Mouse (Mus musculus) MEL-GATA-1-ER (cell line): ENCODE measurements around the gene Nlgn1.

Experiments used
- DNase-seq: peaks from one replicate; pipeline ENCODE4 v3.0.0-alpha.2; 2012; ENCODE audit warnings: low read depth; ENCODE audit errors: extremely low read depth

Gene Nlgn1

DNA sequence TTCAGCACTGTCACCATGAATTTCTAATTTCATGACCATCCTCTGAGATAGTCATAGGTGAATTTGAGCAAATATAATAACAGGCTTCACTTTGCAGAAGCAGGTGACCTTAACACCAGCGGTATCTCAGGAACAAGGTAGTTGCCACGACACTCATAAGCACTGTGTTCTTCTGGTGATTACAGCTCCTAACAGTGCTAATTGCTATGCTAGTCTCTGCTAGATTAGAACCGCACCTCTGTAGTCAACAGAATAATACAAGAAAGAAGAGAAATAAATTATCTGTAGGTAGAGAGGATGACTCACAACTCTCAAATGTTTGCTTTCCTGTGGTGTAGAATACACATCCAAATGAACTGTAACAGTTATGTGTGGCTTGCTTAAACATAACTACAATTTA, 129.6 kb downstream of the Nlgn1 start:
- DNase-seq = no peak

DNA sequence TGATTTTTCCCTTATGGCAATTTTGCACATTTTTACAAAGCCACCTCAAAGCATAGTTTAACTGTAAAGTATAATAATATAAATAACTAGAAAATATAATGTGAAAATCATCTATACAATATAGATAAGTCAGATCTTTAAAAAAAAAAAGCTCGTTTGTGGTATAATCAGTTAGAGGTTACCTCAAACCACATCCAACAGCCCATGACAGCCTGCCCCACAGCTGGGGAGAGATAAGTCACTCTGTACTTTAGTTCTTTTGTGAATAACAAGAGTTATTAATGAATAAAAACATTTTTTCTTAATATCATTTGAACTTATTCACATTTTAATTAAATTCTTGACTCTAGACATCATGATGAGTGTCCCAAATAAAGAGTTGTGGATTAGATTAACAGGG, 130.8 kb downstream of the Nlgn1 start:
- DNase-seq = no peak

GRCm38 (mm10) chr3:26194970-26195369, 137.3 kb downstream of the Nlgn1 start:
- DNase-seq = no peak

- DNase-seq = no peak
Observed at GRCm38 (mm10) chr3:26181013-26181412, 151.2 kb downstream of the Nlgn1 start.

- no peak for DNase-seq
Observed at GRCm38 (mm10) chr3:26175371-26175770, 156.9 kb downstream of the Nlgn1 start.

GRCm38 (mm10) chr3:26174257-26174656, 158.0 kb downstream of the Nlgn1 start:
- DNase-seq = no peak

DNA sequence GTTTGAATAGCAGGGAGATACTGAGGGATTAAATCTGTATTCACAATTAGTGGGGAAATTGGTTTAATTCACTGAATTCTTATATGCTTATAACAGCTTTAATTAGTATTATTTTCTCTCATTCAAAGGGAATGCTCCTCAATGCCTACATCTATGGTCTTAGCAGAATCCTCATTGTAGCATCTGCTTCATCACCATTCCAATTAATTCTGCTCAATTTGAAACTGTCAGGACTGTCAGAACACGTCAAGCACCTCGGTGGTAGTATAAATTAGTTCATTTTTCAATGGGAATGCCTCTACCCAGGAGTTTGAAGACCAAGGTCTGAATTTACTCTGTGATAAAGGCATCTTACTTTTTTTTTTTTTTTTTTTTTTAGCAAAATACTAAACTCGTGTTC, 158.6 kb downstream of the Nlgn1 start:
- DNase-seq = no peak

- no peak for DNase-seq
Observed at GRCm38 (mm10) chr3:26166711-26167110, 165.5 kb downstream of the Nlgn1 start.

GRCm38 (mm10) chr3:26153782-26154181, 178.5 kb downstream of the Nlgn1 start:
- DNase-seq = no peak

- no peak for DNase-seq
Observed at GRCm38 (mm10) chr3:26153036-26153741, 179.1 kb downstream of the Nlgn1 start.

GRCm38 (mm10) chr3:26152510-26153035, 179.7 kb downstream of the Nlgn1 start:
- DNase-seq = no peak

DNA sequence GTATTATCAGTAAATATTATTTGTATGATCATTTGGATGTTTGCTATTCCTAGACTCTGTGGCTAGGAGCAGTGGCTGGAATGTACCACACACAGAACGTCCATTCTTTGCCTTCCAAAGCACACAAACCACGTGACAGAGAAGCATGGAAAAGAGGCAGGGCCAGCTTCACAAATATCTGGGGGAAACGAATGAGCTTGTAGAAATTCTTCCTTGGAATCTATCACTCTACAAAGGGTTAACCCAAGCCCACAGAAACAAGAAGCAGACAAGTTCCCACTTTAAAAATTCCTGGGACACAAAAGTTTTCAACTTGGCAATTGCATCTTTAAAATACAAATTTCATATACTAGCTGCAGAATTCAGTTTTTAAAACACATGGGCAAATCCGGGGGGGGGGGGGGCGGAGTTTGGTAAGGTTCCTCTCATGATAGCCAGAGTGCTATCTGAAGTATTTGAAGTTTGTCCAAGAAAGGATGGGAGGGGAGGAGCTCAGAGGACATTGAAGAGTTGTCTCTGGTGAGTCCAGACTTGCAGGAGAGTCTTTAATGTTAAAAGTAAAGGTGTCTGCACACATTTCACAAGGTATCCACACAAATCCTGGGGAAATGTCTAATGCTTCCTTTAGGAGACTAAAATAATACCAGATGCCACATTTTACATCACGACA, 180.8 kb downstream of the Nlgn1 start:
- no peak for DNase-seq

- DNase-seq = no peak
Observed at GRCm38 (mm10) chr3:26146174-26146573, 186.1 kb downstream of the Nlgn1 start.

- DNase-seq = no peak
Observed at GRCm38 (mm10) chr3:26145441-26145840, 186.8 kb downstream of the Nlgn1 start.

DNA sequence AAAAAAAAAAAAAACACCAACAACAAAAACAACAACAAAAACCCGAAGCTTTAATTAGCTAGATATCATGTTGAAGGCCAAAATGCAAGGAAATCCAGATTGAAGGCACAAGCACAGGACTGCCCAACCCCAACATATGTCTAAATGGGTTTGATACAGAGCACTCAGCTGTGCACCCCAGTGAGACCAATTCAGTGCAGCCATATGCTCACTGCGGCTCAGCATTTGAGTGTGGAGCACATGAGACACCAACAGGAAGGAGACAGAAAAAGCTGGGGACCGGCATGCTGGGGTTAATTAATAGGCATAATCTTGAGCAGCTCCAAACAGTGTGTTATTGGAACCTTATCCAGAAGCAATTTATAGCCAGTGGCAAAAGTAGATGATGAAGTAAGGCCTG, 190.7 kb downstream of the Nlgn1 start:
- DNase-seq = no peak

DNA sequence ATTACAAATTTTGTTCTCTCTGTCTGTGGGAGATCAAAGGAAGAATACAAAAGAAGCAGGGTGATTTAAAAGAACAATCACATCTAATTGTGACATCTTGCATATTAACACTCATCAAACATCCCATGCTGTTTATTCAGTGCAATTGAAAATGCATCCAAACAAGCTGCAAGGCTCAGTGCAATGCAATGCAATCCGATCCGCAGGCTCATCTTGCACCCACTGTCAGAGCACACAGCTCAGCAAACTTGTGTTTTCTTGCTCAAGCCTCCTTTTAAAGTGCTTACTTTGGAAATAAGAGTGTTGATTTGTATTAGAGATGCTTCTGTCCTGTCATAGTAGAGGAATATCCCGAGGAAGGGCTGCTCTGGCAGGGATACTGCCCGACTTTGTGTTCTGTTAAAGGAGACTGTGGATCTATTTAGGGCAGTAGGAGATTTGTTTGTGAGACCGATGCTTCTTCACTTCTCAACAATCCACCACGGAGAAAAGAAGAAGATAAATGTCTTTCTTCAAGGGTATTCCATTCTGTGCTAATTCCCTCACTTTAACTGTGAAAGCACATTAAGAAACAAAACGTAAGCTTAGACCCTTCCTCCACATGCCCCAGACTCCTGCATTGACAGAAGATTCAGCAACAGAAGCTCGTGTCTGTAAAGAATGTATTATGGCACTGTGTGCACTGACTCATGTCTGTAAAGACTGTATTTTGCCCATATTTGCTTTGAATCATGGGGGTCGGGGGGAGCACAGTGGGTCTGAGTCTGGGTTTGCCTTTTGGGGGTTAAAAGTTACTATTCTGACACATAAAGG, 197.2 kb downstream of the Nlgn1 start:
- DNase-seq = no peak

- no peak for DNase-seq
Observed at GRCm38 (mm10) chr3:26130919-26131318, 201.3 kb downstream of the Nlgn1 start.

GRCm38 (mm10) chr3:26129455-26129854, 202.8 kb downstream of the Nlgn1 start:
- DNase-seq = no peak

DNA sequence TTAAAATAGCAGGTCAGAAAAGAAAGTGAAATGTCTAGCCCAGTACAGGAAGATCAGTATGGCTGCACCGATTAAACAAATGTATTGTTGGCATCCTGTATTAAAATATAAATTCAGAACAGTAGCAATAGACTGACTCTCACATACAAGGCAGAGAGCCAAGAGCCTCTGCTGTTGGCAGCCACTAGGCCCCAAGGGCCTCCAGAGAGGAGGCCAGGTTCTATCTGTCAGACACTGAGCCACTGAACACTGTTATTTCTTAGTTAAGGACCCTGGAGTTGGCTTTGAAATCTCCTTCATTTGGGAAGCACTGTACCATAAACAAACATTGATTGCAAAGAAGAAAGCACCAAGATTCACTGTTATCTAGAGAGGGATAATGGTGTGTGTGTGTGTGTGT, 215.2 kb downstream of the Nlgn1 start:
- no peak for DNase-seq

DNA sequence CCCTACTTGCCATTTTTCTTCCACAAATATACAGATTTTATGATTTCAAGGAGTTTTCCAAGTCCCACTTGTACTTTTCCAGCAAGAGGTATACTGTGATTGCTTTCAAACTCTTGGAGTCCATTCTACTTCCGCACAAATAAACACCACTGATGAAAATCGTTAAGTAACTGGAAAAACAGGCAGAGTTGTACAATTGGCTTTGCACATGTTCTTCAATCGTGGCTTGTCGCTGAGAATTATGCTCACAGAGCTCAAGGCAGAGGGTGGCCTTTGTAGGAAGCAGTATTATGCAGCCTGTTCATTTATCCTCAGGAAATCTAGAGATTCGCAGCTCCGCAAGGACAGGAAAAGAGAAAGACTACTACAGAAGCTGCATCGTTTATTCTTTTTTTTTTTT, 225.9 kb downstream of the Nlgn1 start:
- DNase-seq = no peak

DNA sequence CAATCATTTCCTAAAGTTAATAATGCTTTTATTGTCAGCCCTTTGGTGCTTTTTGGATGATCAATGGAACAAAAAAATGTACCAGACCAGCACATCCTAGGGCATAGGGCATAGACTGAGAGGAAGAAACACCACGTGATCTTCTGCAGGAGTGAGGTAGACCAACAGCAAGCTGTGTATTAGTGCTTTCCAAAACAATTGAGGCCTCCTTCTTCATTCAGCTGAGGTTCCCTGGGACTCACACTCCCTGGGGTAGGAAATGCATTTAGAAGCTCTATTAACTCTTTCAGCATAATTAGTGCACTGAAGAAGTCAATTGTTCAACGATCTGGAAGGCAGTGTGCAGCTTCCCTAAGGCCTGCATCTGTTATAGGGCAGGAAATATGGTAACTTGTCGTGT, 226.7 kb downstream of the Nlgn1 start:
- DNase-seq = no peak

GRCm38 (mm10) chr3:26102271-26102670, 230.0 kb downstream of the Nlgn1 start:
- no peak for DNase-seq
